Mouse (Mus musculus): ENCODE results near the gene Mgat3. TPM values are rescaled to one million over a fixed set of nuclear protein-coding genes. Genes with fewer than 3 reads are reported as not detected.

The Mgat3 gene
- total and polyA plus RNA-seq, 3 experiments = 2.3 to 4.9 (median 3.5) TPM

- H3K27me3 ChIP-seq (ENCODE audit: control insufficient read depth, insufficient read depth, low read length) = no peaks in the 10 kb centered on the region
- peaks cover 3% of the 10 kb centered on the region; the same call in 1 of the 2 replicates for H3K4me1 ChIP-seq (ENCODE audit: control insufficient read depth, insufficient read depth, low read length)
- peaks cover 2% of the 10 kb centered on the region; the same call in 1 of the 2 replicates for H3K79me2 ChIP-seq (replicated peaks; ENCODE audit: control insufficient read depth, insufficient read depth, low read length)
- under 1% methylated on average over 56 of the region's 67 CpGs for WGBS
- H3K4me3 ChIP-seq = peak within 1 kb of the TSS; percentile 70
- peaks cover 8% of the 10 kb centered on the region for H3K36me3 ChIP-seq (ENCODE audit: control insufficient read depth, insufficient read depth, low read length)
- H3K9ac ChIP-seq (ENCODE audit: low read depth, low read length) = peak within 1 kb of the TSS; percentile 78
- peak; percentile 99 for DNase-seq
- TF ChIP-seq CTCF (IDR thresholded peaks at IDR 0.05) (peak; percentile 28), POLR2A (IDR thresholded peaks at IDR 0.05; ENCODE audit: insufficient read depth, low read depth, low read length) (peak; percentile 83), EP300 (IDR thresholded peaks at IDR 0.05; ENCODE audit: insufficient read depth, low read depth, low read length) (peak; percentile 29; the same call in 1 of the 2 replicates)
- intact Hi-C loops (cut with DNase I) = loop anchor here (1.0 kb wide), 1 partner anchor 21 kb away; the partner anchor contains the start of gene Atf4
- H3K27ac ChIP-seq = peak within 1 kb of the TSS; percentile 80
Observed at GRCm38 (mm10) chr15:80233733-80234509, 60.4 kb downstream of the Mgat3 start, which contains the start of gene Mief1. Mief1 (plus strand) TSS chr15:80234018.

GRCm38 (mm10) chr15:80235535-80235934, 62.0 kb downstream of the Mgat3 start, which contains the start of gene AC140267.1:
AC140267.1 (plus strand) TSS chr15:80235835.
- peaks cover 2% of the 10 kb centered on the region; the same call in 1 of the 2 replicates for H3K79me2 ChIP-seq (replicated peaks; ENCODE audit: control insufficient read depth, insufficient read depth, low read length)
- no peak within 1 kb of the TSS for H3K9ac ChIP-seq (ENCODE audit: low read depth, low read length)
- intact Hi-C loops (cut with DNase I) = no loop called here
- peaks cover 8% of the 10 kb centered on the region for H3K36me3 ChIP-seq (ENCODE audit: control insufficient read depth, insufficient read depth, low read length)
- 88% methylated on average over 9 of the region's 9 CpGs for WGBS
- no peaks in the 10 kb centered on the region for H3K27me3 ChIP-seq (ENCODE audit: control insufficient read depth, insufficient read depth, low read length)
- TF ChIP-seq CTCF (IDR thresholded peaks at IDR 0.05) (no peak), POLR2A (IDR thresholded peaks at IDR 0.05; ENCODE audit: insufficient read depth, low read depth, low read length) (no peak), EP300 (IDR thresholded peaks at IDR 0.05; ENCODE audit: insufficient read depth, low read depth, low read length) (no peak)
- DNase-seq = no peak
- peaks cover 3% of the 10 kb centered on the region; the same call in 1 of the 2 replicates for H3K4me1 ChIP-seq (ENCODE audit: control insufficient read depth, insufficient read depth, low read length)
- no peak within 1 kb of the TSS; the same call in 1 of the 2 replicates for H3K27ac ChIP-seq
- peak within 1 kb of the TSS; percentile 70 for H3K4me3 ChIP-seq

GRCm38 (mm10) chr15:80248135-80248534, 74.6 kb downstream of the Mgat3 start:
- intact Hi-C loops (cut with DNase I) = no loop called here
- no peak for DNase-seq
- TF ChIP-seq CTCF (IDR thresholded peaks at IDR 0.05) (no peak), POLR2A (IDR thresholded peaks at IDR 0.05; ENCODE audit: insufficient read depth, low read depth, low read length) (no peak), EP300 (IDR thresholded peaks at IDR 0.05; ENCODE audit: insufficient read depth, low read depth, low read length) (no peak)
- no peaks in the 10 kb centered on the region for H3K27me3 ChIP-seq (ENCODE audit: control insufficient read depth, insufficient read depth, low read length)
- peaks cover 2% of the 10 kb centered on the region; the same call in 1 of the 2 replicates for H3K79me2 ChIP-seq (replicated peaks; ENCODE audit: control insufficient read depth, insufficient read depth, low read length)
- no peak overlapping the region for H3K9ac ChIP-seq (ENCODE audit: low read depth, low read length)
- peaks cover 2% of the 10 kb centered on the region; the same call in 1 of the 2 replicates for H3K4me1 ChIP-seq (ENCODE audit: control insufficient read depth, insufficient read depth, low read length)
- H3K4me3 ChIP-seq = no peak overlapping the region
- H3K27ac ChIP-seq = no peak overlapping the region
- WGBS = 93% methylated on average over 12 of the region's 12 CpGs
- H3K36me3 ChIP-seq (ENCODE audit: control insufficient read depth, insufficient read depth, low read length) = peaks cover 2% of the 10 kb centered on the region; the same call in 1 of the 2 replicates

- Histone ChIP-seq H3K36me3 (ENCODE audit: control insufficient read depth, insufficient read depth, low read length) (peaks cover 2% of the 10 kb centered on the region; the same call in 1 of the 2 replicates), H3K4me3 (no peak overlapping the region), H3K79me2 (replicated peaks; ENCODE audit: control insufficient read depth, insufficient read depth, low read length) (peaks cover 2% of the 10 kb centered on the region; the same call in 1 of the 2 replicates), H3K4me1 (ENCODE audit: control insufficient read depth, insufficient read depth, low read length) (peaks cover 2% of the 10 kb centered on the region; the same call in 1 of the 2 replicates), H3K9ac (ENCODE audit: low read depth, low read length) (no peak overlapping the region), H3K27ac (no peak overlapping the region), H3K27me3 (ENCODE audit: control insufficient read depth, insufficient read depth, low read length) (no peaks in the 10 kb centered on the region)
- no peak for DNase-seq
- TF ChIP-seq CTCF (IDR thresholded peaks at IDR 0.05) (no peak), EP300 (IDR thresholded peaks at IDR 0.05; ENCODE audit: insufficient read depth, low read depth, low read length) (no peak), POLR2A (IDR thresholded peaks at IDR 0.05; ENCODE audit: insufficient read depth, low read depth, low read length) (no peak)
- intact Hi-C loops (cut with DNase I) = no loop called here
- 100% methylated on average over 1 of the region's 1 CpGs for WGBS
Observed at GRCm38 (mm10) chr15:80248596-80248995, 75.1 kb downstream of the Mgat3 start.

- WGBS = 90% methylated on average over 10 of the region's 10 CpGs
- Histone ChIP-seq H3K9ac (ENCODE audit: low read depth, low read length) (no peak overlapping the region), H3K27ac (no peak overlapping the region), H3K4me3 (no peak overlapping the region), H3K4me1 (ENCODE audit: control insufficient read depth, insufficient read depth, low read length) (peaks cover 4% of the 10 kb centered on the region), H3K36me3 (ENCODE audit: control insufficient read depth, insufficient read depth, low read length) (peaks cover 2% of the 10 kb centered on the region; the same call in 1 of the 2 replicates), H3K27me3 (ENCODE audit: control insufficient read depth, insufficient read depth, low read length) (no peaks in the 10 kb centered on the region), H3K79me2 (replicated peaks; ENCODE audit: control insufficient read depth, insufficient read depth, low read length) (peaks cover 2% of the 10 kb centered on the region; the same call in 1 of the 2 replicates)
- no peak for TF ChIP-seq POLR2A (IDR thresholded peaks at IDR 0.05; ENCODE audit: insufficient read depth, low read depth, low read length)
- TF ChIP-seq CTCF (IDR thresholded peaks at IDR 0.05) = no peak
- no peak for TF ChIP-seq EP300 (IDR thresholded peaks at IDR 0.05; ENCODE audit: insufficient read depth, low read depth, low read length)
- DNase-seq = no peak
- intact Hi-C loops (cut with DNase I) = loop anchor here (10.0 kb wide), 2 partner anchors 305 to 945 kb away; partner anchors contain the start of gene Mrtfa
Observed at GRCm38 (mm10) chr15:80249672-80250071, 76.2 kb downstream of the Mgat3 start.
